Mouse (Mus musculus) lung, postnatal 0 days (tissue): Measurements from ENCODE around the gene Lamp1. TPM values are rescaled to one million over a fixed set of nuclear protein-coding genes. Genes with fewer than 3 reads are reported as not detected.
"Not testable (repeated sequence)": the region's sequence is repeated elsewhere in the genome, so short reads cannot be mapped to it uniquely, and the experiment has no call there.

ENCODE experiments used
- ATAC-seq: fragments of 200-750 bp; cut with Nextera tagmentation; 2 replicates; pipeline ENCODE4 v1.8.0; 2017; ENCODE audit warnings: moderate library complexity
- DNase-seq: peaks from one replicate; pipeline ENCODE4 v3.0.0-alpha.2; 2016; ENCODE audit warnings: low spot score
- H3K27ac ChIP-seq: fragments of 300-500 bp; sonication (generic); 2 replicates; pipeline ENCODE4 v1.5.1; 2014; ENCODE audit warnings: antibody characterized with exemption, mild to moderate bottlenecking, low read length, mixed read lengths
- H3K27me3 ChIP-seq: fragments of 300-500 bp; sonication (generic); replicated peaks from 2 replicates; pipeline ENCODE4 v1.6.1; 2014; ENCODE audit warnings: low read length, mixed read lengths; ENCODE audit not compliant: insufficient read depth
- H3K36me3 ChIP-seq: fragments of 300-500 bp; sonication (generic); 2 replicates; pipeline ENCODE4 v1.6.1; 2014; ENCODE audit warnings: low read length, mixed read lengths; ENCODE audit not compliant: insufficient read depth
- H3K4me1 ChIP-seq: fragments of 300-500 bp; sonication (generic); 2 replicates; pipeline ENCODE4 v1.6.1; 2014; ENCODE audit warnings: antibody characterized with exemption, low read depth, low read length, mixed read lengths; ENCODE audit not compliant: insufficient read depth
- H3K4me2 ChIP-seq: fragments of 300-500 bp; sonication (generic); replicated peaks from 2 replicates; pipeline ENCODE4 v1.6.1; 2014; ENCODE audit warnings: low read depth, mild to moderate bottlenecking, low read length, moderate library complexity, mixed read lengths
- H3K4me3 ChIP-seq: fragments of 300-500 bp; sonication (generic); 2 replicates; pipeline ENCODE4 v1.5.1; 2014; ENCODE audit warnings: low read depth, low read length
- H3K9ac ChIP-seq: fragments of 300-500 bp; sonication (generic); replicated peaks from 2 replicates; pipeline ENCODE4 v1.6.1; 2014; ENCODE audit warnings: low read depth, mild to moderate bottlenecking
- H3K9me3 ChIP-seq: fragments of 300-500 bp; sonication (generic); 2 replicates; pipeline ENCODE4 v1.6.1; 2016; ENCODE audit warnings: low read length, mixed read lengths
- CTCF ChIP-seq: IDR thresholded peaks from 2 replicates; pipeline ENCODE4 v1.5.1; 2016; ENCODE audit warnings: antibody characterized with exemption, mild to moderate bottlenecking
- EP300 ChIP-seq: IDR thresholded peaks from 2 replicates; pipeline ENCODE4 v1.6.1; 2016; ENCODE audit warnings: antibody characterized with exemption, mild to moderate bottlenecking, control low read depth
- WGBS: fragments of 180-500 bp; shearing (Covaris S2); extraction: QIAGEN DNeasy Blood & Tissue Kit; methylation state at CpG from one replicate; pipeline ENCODE4 v1.1.7; 2014; 5-methylcytosine and 5-hydroxymethylcytosine counted together
- polyA plus RNA-seq: library from polyadenylated mRNA; unstranded; fragments of >200 nt; fragmentation: Nextera tagmentation; extraction: Ambion mirVana; gene quantifications from 2 replicates; pipeline ENCODE4 v1.2.1, GENCODE M21; 2015

Lamp1 gene
- polyA plus RNA-seq, 1 experiment from 2014 or later: 522 TPM

DNA sequence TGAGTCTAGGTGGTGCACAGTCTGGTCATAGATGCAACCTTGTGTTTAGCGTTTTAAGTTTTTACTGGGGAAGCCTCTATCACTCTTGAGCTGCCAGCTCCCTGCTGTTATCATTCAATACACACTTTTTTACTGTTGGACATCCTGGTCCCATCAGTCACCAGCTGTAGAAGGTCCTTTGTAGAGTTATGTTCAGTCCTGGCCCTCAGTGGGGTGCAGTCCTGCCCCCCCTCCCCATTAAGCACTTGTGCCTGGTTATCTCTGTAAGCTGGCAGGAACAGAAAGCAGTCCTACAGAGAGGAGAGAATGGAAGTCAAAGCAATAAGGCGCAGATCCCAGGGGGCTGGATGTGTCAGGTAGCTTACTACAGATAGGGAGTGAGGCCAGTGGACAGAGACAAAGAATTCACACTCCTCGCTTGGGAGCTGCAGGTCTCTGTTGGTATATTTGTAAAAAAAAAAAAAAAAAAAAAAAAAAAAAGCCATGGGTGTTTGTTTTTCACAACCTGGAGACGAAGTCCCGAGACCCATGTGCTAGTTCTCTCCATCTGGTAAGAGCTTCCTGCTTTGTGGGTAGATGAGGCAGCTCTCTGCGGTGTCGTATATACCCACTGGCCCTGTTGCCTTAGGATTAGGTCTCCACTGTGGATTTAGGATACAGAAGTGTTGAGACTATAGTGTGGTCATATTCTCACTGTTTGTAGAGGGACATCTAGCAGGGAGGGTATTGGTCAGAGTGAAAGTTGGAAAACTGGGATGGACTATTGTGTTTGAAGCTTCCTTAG, 37.9 kb upstream of the Lamp1 start:
- Histone ChIP-seq H3K4me3 (no peak overlapping the region), H3K4me1 (no peaks in the 10 kb centered on the region), H3K9me3 (no peaks in the 10 kb centered on the region), H3K27me3 (no peaks in the 10 kb centered on the region), H3K9ac (no peak overlapping the region), H3K36me3 (peaks cover 10% of the 10 kb centered on the region; the same call in 1 of the 2 replicates), H3K27ac (no peak overlapping the region), H3K4me2 (no peak overlapping the region)
- ATAC-seq: no peak
- 75% methylated on average over 7 of the region's 7 CpGs for WGBS
- DNase-seq: no peak
- no peak for TF ChIP-seq EP300
- TF ChIP-seq CTCF: no peak

DNA sequence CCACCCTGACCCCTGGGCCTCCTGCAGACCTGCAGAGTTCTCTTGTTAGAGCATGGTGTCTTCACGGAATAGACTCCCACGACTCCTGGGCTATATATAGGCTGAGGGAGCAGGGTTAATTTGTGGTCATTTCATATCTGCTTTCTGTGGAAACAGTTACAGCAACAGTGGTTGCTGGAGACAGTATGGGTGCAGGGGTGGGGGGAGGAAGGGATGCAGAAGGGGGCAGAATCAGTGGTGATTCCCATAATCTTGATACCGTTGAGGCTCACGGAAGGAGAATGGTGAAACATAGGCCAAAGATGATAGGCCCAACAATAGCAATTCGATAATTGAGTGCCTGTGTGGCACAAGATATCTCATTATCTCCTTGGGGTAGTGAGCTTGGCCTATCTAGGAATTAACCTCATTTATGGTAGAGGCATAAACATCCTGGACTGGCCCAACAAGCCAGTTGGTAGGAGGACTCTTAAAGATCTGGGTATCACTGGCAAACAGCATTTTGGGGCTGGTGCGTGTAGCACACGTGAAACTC, 36.0 kb upstream of the Lamp1 start:
- Histone ChIP-seq H3K36me3 (peaks cover 29% of the 10 kb centered on the region), H3K4me1 (no peaks in the 10 kb centered on the region), H3K4me2 (no peak overlapping the region), H3K27me3 (no peaks in the 10 kb centered on the region), H3K9ac (no peak overlapping the region), H3K4me3 (no peak overlapping the region), H3K27ac (no peak overlapping the region), H3K9me3 (no peaks in the 10 kb centered on the region)
- DNase-seq (no peak), ATAC-seq (no peak)
- 89% methylated on average over 7 of the region's 7 CpGs for WGBS
- TF ChIP-seq EP300 (no peak), CTCF (no peak)

DNA sequence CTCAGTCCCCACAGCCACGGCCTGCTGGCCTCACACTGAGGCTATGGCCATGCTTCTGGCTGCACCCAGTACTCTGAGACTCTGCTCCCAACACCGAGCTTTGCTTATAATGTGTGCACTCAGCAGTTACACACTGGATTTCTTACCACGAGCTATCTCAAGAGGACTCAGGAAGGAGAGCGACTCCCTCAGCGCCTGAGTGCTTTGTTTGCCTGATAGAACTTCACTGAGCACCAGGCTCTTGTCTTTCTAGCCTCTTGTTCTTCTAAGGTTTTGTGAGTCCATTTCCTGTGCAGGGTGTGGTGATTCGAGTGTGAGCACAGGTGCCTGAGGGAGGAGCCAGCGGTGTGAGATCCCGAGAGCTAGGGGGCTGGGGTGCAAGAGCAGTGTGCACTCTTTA, 34.1 kb upstream of the Lamp1 start:
- ATAC-seq (peak; percentile 81), DNase-seq (peak; percentile 57)
- H3K9ac ChIP-seq: no peak overlapping the region
- no peaks in the 10 kb centered on the region for H3K4me1 ChIP-seq
- TF ChIP-seq CTCF (no peak), EP300 (no peak)
- H3K27ac ChIP-seq: peak overlapping the region; percentile 7; the same call in 1 of the 2 replicates
- no peak overlapping the region for H3K4me2 ChIP-seq
- H3K27me3 ChIP-seq: no peaks in the 10 kb centered on the region
- WGBS: 62% methylated on average over 8 of the region's 8 CpGs
- H3K36me3 ChIP-seq: peaks cover 46% of the 10 kb centered on the region
- H3K4me3 ChIP-seq: no peak overlapping the region
- no peaks in the 10 kb centered on the region for H3K9me3 ChIP-seq

DNA sequence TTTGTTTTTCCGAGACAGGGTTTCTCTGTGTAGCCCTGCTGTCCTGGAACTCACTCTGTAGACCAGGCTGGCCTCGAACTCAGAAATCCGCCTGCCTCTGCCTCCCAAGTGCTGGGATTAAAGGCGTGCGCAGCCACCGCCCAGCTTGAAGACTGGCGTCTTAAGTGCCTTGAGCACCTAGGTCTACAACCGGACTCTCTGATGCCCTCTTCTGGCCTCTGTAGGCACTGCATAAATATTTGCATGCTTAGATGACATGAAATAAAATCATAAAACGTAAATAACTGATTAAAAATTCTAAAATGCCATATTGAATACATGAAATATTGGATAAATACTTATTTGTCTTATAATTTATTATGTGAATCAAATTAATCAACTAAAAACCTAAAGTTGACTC, 26.7 kb upstream of the Lamp1 start:
- not testable (repeated sequence) for H3K27ac ChIP-seq, ATAC-seq, H3K27me3 ChIP-seq, H3K4me3 ChIP-seq, H3K9me3 ChIP-seq, H3K4me1 ChIP-seq, H3K9ac ChIP-seq, H3K4me2 ChIP-seq
- TF ChIP-seq CTCF: peak; percentile 66
- H3K36me3 ChIP-seq: peaks cover 80% of the 10 kb centered on the region
- DNase-seq: peak; percentile 43
- 67% methylated on average over 9 of the region's 9 CpGs for WGBS

DNA sequence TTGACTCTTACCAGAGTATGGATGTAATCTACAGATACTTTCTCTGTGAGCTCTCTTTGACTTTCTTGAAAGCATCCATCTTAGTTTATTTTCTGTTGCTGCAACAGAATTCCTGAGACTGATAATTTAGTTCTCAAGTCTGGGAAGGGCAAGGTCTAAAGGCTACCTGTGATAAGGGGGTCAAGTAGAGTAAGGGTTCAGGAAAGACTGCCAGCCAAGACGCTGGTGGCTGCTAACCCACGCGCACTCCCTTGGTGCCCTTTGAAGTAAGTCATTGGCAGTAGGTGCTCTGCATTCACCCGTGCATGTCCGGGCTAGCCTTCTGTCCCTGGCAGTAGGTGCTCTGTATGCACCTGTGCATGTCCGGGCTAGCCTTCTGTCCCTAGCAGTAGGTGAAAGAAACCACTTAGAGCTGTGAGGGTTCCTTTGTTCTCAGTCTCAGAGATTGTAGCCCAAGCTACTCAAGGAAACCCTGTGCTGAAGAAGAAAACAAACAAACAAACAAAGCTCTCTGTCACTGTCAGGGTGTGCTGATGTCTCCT, 19.2 kb upstream of the Lamp1 start:
- ATAC-seq: no peak

DNA sequence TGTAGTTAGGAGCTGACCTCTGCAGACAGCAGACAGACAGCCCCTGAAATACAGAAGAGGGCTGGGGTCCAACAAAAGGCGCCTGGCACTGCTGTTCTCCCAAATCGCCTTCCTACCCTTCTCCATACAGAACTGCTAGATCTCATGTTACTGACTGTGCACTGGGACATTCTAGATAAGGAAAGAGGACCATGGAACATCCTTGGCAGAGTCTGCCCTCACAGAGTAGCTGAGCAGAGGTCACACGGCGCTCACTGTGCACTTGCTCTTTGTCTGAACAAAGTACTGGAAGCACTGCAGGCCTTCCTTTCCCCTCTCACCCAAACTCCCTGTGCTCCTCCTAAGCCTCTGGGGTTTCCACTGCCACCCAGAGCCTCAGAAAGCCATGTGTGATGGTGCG, 17.3 kb upstream of the Lamp1 start:
- DNase-seq (no peak), ATAC-seq (no peak)
- H3K27ac ChIP-seq: no peak overlapping the region
- peaks cover 82% of the 10 kb centered on the region for H3K36me3 ChIP-seq
- no peaks in the 10 kb centered on the region for H3K27me3 ChIP-seq
- H3K4me3 ChIP-seq: no peak overlapping the region
- H3K9ac ChIP-seq: no peak overlapping the region
- no peak overlapping the region for H3K4me2 ChIP-seq
- no peaks in the 10 kb centered on the region for H3K4me1 ChIP-seq
- no peaks in the 10 kb centered on the region for H3K9me3 ChIP-seq
- TF ChIP-seq EP300 (no peak), CTCF (no peak)
- WGBS: 84% methylated on average over 5 of the region's 5 CpGs

More for the DNA sequence above, 19.2 kb upstream of the Lamp1 start:
- DNase-seq: no peak
- Histone ChIP-seq H3K9me3 (no peaks in the 10 kb centered on the region), H3K4me3 (no peak overlapping the region), H3K36me3 (peaks cover 83% of the 10 kb centered on the region), H3K9ac (no peak overlapping the region), H3K27ac (no peak overlapping the region), H3K4me1 (no peaks in the 10 kb centered on the region), H3K4me2 (no peak overlapping the region), H3K27me3 (no peaks in the 10 kb centered on the region)
- WGBS: 87% methylated on average over 6 of the region's 6 CpGs
- TF ChIP-seq EP300 (no peak), CTCF (no peak)
